Mouse (Mus musculus) lung, adult 2 months (tissue): ENCODE results near the gene Ggta1. TPM values are rescaled to one million over a fixed set of nuclear protein-coding genes. Genes with fewer than 3 reads are reported as not detected.

ENCODE experiments used
- DNase-seq: peaks from one replicate; pipeline ENCODE4 v3.0.0; 2022
- H3K4me1 ChIP-seq: fragments of 200-500 bp; 2 replicates; pipeline ENCODE4 v1.6.1; 2011; ENCODE audit warnings: low read length; ENCODE audit not compliant: control insufficient read depth, insufficient read depth
- H3K4me3 ChIP-seq: fragments of 200-500 bp; replicated peaks from 2 replicates; pipeline ENCODE3; 2011; ENCODE audit warnings: low read depth, mild to moderate bottlenecking, control low read depth, low read length; ENCODE audit errors: extremely low read depth
- CTCF ChIP-seq: fragments of 200-500 bp; IDR thresholded peaks from 2 replicates; pipeline ENCODE4 v1.5.1; 2011; ENCODE audit warnings: mild to moderate bottlenecking, low read length, control low read depth; ENCODE audit not compliant: insufficient read depth
- POLR2A ChIP-seq: fragments of 200-500 bp; IDR thresholded peaks from 2 replicates; pipeline ENCODE4 v1.6.1; 2011; ENCODE audit warnings: low read depth, mild to moderate bottlenecking, control low read depth, low read length, borderline replicate concordance; ENCODE audit errors: extremely low read depth
- WGBS: fragments of 180-500 bp; shearing (Covaris S2); methylation state at CpG from one replicate; pipeline ENCODE4 v1.1.7; 2018; 5-methylcytosine and 5-hydroxymethylcytosine counted together
- polyA plus RNA-seq: library from polyadenylated mRNA; depleted of rRNA; stranded (reverse); fragments of >200 nt; gene quantifications from 2 replicates; pipeline ENCODE4 v1.2.3, GENCODE M21; 2012

Ggta1 gene
- polyA plus RNA-seq, 1 experiment, result 24.4 TPM

DNA sequence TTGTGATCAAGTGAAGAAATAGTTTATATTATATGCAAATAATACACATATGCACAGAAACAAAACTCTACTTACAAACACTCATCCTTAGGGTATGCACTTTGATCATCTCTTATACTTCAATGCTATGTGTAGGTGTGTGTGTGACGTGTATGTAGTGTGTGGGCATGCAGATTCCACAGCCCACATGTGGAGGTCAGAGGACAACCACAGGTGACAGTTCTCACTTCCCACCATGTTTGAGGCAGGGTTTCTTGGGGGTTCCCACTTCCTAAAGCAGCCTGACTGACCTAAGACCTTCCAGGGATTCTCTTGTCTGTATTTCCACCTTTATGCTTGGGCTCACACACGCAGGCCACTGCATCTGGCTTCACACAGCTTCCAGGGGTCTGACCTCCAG lies 50.8 kb downstream of the Ggta1 start:
- 81% methylated on average over 2 of the region's 2 CpGs for WGBS
- Histone ChIP-seq H3K4me1 (peaks cover 8% of the 10 kb centered on the region), H3K4me3 (no peak overlapping the region)
- TF ChIP-seq CTCF (no peak), POLR2A (no peak)
- no peak for DNase-seq

DNA sequence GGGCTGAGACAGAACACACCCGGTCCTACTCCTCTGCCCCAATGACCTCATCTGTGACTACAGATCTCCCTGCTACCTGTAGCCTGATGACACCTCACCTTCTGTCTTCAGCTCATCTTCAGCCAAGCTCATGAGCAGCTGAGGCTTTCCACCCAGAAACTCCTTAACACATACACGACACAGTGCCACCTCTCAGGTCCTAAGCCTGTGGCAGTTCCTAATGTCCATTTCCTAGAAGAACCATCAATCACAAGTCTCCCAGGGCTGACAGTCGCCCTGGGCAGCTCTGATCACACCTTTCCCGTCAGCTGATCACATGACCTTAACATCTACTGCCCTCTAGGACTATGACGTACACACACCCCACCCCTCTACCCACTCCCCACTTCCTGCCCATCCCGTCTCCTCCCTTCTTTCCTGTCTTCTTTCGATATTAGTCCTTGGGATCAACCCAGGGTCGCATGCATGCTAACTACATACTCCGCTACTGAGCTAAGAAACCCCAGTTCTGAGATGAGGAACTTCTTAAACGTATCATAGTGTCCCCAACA lies 51.3 kb downstream of the Ggta1 start:
- Histone ChIP-seq H3K4me3 (no peak overlapping the region), H3K4me1 (peaks cover 8% of the 10 kb centered on the region)
- DNase-seq, result no peak
- 51% methylated on average over 10 of the region's 10 CpGs for WGBS
- TF ChIP-seq POLR2A, result no peak
- no peak for TF ChIP-seq CTCF

GRCm38 (mm10) chr2:35409466-35409865 lies 53.6 kb downstream of the Ggta1 start:
- Histone ChIP-seq H3K4me1 (peaks cover 8% of the 10 kb centered on the region), H3K4me3 (no peak overlapping the region)
- TF ChIP-seq CTCF (no peak), POLR2A (no peak)
- WGBS, result 88% methylated on average over 6 of the region's 6 CpGs
- no peak for DNase-seq

GRCm38 (mm10) chr2:35408409-35409110 lies 54.5 kb downstream of the Ggta1 start:
- Histone ChIP-seq H3K4me3 (no peak overlapping the region), H3K4me1 (0 out of 2 replicates have a peak, but pooled peaks cover 4% of the 10 kb centered on the region)
- WGBS, result 44% methylated on average over 5 of the region's 5 CpGs
- TF ChIP-seq POLR2A, result no peak
- TF ChIP-seq CTCF, result no peak
- no peak for DNase-seq

DNA sequence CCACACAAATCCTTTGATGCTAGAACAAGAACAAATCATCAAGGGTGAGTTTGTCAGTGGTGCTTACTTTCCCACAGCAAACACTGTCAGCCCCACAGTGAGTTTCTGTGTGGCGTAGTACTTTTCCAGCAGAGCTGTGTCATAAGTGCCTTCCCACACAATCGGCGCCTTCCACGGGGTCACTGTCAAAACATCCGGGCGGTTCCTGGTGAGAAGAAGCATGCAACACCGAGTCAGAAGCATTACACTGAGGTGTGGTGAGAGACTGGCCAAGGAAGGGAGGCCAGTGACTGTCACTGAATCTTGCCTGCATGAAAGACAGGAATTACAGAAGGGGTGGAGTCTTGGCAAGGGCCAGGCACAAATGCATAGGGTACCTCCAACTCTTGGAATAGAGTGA lies 55.2 kb downstream of the Ggta1 start:
- 46% methylated on average over 7 of the region's 7 CpGs for WGBS
- no peak overlapping the region for H3K4me3 ChIP-seq
- 0 out of 2 replicates have a peak, but pooled peaks cover 2% of the 10 kb centered on the region for H3K4me1 ChIP-seq
- no peak for TF ChIP-seq CTCF
- no peak for TF ChIP-seq POLR2A
- DNase-seq, result no peak

- H3K4me1 ChIP-seq, result 0 out of 2 replicates have a peak, but pooled peaks cover 2% of the 10 kb centered on the region
- no peak for TF ChIP-seq POLR2A
- no peak for TF ChIP-seq CTCF
- WGBS, result 65% methylated on average over 6 of the region's 6 CpGs
- H3K4me3 ChIP-seq, result no peak overlapping the region
- no peak for DNase-seq
Measured at GRCm38 (mm10) chr2:35407266-35407665, 55.8 kb downstream of the Ggta1 start.

GRCm38 (mm10) chr2:35406611-35407010 lies 56.4 kb downstream of the Ggta1 start:
- TF ChIP-seq POLR2A, result no peak
- no peak for TF ChIP-seq CTCF
- no peak for DNase-seq
- Histone ChIP-seq H3K4me3 (no peak overlapping the region), H3K4me1 (no peaks in the 10 kb centered on the region)
- WGBS, result 77% methylated on average over 1 of the region's 1 CpGs

- H3K4me1 ChIP-seq, result 0 out of 2 replicates have a peak, but pooled peaks cover 4% of the 10 kb centered on the region
- TF ChIP-seq CTCF (no peak), POLR2A (no peak)
- 78% methylated on average over 16 of the region's 16 CpGs for WGBS
- H3K4me3 ChIP-seq, result no peak overlapping the region
- DNase-seq, result no peak
Measured at GRCm38 (mm10) chr2:35402391-35402790, 60.6 kb downstream of the Ggta1 start.

DNA sequence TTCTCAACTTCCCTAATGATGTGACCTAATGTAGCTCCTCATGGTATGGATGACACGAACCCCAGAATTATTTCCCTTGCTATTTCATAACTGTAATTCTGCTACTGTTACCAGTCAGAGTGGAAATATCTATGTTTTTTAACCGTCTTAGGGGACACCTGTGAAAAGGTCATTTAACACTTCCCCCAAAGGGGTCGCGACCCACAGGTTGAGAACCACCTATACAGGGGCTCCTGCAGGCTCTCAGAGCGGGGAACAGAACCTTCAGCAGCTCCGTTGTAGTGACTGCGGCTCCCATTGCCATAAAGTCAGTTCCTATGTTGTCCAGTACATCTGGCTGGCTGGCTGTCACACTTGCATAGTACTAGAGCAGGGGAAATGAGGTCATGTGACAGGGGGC lies 62.3 kb downstream of the Ggta1 start:
- DNase-seq, result no peak
- 87% methylated on average over 7 of the region's 7 CpGs for WGBS
- H3K4me1 ChIP-seq, result 0 out of 2 replicates have a peak, but pooled peaks cover 4% of the 10 kb centered on the region
- no peak for TF ChIP-seq CTCF
- TF ChIP-seq POLR2A, result no peak
- H3K4me3 ChIP-seq, result no peak overlapping the region

GRCm38 (mm10) chr2:35398184-35398828 lies 64.7 kb downstream of the Ggta1 start:
- Histone ChIP-seq H3K4me3 (no peak overlapping the region), H3K4me1 (0 out of 2 replicates have a peak, but pooled peaks cover 4% of the 10 kb centered on the region)
- TF ChIP-seq CTCF (no peak), POLR2A (no peak)
- DNase-seq, result no peak
- WGBS, result 62% methylated on average over 6 of the region's 6 CpGs
